Mouse (Mus musculus) Muller cell, postnatal 12 days (primary cell): ENCODE results near the gene Mccc2.
"Not testable (repeated sequence)": the region's sequence is repeated elsewhere in the genome, so short reads cannot be mapped to it uniquely, and the experiment has no call there.

Experiments used
- DNase-seq: peaks from one replicate; pipeline ENCODE4 v3.0.0-alpha.2; 2015; ENCODE audit errors: inconsistent ontology term

The Mccc2 gene

DNA sequence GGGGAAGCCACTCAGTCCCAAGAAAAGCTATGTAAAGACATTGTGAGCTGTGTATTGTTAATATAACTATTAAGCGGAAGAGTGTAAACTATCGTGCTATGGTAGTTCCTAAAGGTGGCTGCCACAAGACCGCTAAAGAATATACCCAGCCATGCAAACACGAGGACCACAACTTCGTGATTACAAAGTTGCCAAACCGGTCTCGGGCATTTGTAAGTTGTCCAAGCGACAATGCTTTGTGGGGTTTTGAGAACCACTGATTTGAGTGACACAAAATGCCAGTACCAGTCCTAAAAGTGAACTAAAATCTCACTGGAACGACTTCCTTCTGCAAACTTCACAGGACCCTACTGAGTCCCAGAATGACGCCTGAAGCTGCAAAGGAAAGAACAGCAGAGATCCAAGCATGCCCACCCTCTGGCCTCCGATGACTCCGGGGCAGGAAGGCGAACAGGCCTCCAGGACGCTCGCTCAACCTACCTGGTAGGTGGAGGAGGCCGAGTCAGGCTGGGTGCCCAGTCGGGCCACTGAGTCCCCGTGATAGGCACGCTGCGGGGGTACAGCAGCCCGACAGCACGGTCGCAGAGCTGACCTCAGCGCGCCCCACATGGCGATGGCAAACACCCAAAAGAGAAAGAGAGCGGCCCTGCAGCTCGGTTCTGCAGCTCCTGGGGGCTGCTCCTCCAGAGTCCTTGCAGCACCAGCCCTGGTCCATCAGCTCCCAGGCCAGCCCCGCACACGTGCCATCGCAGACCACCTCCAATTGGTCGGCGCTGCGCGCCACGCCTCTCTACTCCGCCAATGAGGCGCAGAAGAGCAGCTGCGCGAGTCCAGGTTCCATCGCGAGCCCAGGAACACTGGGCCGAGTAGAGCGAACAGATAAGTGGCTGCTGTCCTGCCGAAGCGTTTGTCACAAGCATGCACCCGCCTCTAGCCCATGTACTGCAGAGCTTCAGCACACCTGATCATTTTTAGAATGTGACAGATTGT lies at the start of gene Mccc2:
Gene Mccc2, minus strand, starts transcription at position 734 of the 990 bp plus-strand sequence.
- DNase-seq = peak; percentile 94

DNA sequence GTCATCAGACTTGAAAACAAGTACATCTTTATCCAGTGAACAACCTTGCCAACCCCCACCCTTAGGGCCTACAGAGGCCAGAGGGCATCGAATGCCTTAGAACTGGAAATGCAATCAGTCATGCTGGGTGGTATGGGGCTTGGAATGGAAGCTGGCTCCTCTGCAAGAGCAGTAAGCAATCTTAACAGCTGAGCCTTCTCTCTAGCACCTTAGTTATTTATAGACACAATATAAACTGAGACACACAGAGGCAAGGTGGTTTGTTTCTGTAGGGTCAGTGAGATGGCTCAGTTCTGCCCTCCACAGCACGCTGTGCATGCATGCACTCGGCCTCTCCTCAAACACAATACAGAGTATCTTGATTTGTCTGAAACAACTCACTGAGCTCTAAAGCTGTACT lies 48.5 kb upstream of the Mccc2 start:
- no peak for DNase-seq

DNA sequence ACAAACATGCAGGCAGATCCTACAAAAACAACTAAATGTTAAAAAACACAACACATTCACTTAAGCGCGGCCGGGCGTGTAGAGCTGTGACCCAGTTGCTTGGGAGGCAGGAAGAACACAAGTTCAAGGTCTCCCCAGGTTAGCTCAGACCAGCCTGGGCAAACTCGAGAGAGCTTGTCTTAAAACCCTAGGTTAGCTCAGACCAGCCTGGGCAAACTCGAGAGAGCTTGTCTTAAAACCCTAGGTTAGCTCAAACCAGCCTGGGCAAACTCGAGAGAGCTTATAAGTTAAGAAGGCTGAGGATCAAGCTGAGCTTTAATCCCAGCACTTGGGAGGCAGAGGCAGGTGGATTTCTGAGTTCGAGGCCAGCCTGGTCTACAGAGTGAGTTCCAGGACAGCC lies 42.3 kb upstream of the Mccc2 start:
- DNase-seq = not testable (repeated sequence)

DNA sequence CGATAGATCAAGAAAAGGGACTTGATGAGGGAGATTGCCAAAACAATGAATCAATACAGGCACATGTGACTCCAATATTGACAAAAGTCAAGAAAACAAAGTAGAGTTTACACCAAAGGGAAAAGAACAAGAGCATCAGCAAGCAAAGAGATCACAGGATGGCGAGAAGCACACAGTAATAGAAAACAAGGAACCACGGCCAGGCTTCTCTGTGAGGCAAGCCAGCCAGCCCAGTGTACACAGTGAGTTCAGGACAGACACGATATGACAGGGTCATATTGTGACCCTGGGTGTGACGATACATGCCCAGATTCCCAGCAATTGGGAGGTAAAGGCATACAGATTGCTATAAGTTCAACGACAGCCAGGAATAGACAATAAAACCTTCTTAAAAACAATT lies 10.6 kb upstream of the Mccc2 start:
- no peak for DNase-seq

DNA sequence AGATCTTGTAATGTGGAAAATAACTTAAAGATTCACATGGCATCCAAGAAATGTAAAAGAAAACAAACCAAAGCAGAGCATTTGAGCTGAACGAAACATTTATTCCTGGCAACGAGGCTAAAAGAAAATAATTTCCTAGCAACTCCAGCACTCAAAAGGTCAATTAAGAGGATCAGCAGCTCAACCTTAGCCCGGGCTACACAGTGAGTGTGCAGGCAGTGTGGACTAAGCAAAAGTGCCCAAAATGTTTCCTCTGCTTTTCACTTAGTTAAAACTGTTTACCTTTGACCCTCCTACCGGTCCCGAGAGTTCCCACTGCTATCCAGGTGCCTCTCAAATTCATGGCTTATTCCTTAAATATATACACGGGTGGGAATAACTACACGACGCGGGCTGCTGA lies 1.5 kb upstream of the Mccc2 start:
- no peak for DNase-seq

DNA sequence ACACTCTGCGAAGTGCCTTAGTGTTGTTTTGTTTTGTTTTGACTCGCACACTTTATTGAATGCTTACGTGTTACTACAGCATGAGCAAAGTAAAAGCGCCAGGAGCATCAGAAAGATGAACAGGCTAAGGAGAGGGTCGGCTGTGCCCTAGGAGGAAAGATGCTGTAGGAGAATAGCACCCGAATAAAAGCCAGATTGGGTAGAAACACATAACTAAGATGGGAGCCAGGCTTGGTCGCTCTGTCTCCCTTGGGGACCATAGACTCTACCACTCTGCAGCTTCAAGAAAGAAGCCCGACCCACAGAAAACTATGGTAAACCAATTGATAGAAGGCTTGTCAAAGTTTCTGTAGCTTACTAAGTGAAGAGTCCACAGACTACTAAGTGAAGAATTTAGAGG lies 498 bp upstream of the Mccc2 start:
- DNase-seq = no peak

DNA sequence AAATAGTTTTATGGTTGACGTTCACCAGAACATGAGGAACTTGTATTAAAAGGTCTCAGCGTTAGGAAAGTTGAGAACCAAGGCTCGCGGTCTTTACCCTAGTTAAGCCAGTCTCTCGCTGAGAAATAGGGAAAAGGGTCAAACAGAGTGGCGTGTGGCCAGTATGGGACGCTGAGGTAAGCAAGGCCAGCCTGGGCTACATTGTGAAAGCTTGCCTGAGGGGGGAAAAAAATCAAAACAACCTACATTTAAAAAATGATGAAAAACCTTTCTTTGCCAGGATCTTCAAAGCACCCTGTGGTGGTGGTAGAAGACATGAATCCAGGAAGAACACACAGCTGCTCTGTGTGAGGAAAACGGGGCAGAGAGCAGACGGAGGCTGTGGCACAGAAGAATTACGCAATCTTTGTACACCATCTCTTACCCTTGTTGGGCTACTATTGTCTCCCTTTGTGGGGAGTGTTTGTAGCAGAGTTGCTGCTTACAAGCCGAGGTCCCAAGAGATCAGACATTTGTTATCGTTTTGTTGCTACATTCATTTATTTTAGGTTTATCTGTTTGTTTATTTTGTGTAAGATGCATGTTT lies 9.4 kb downstream of the Mccc2 start:
- no peak for DNase-seq

DNA sequence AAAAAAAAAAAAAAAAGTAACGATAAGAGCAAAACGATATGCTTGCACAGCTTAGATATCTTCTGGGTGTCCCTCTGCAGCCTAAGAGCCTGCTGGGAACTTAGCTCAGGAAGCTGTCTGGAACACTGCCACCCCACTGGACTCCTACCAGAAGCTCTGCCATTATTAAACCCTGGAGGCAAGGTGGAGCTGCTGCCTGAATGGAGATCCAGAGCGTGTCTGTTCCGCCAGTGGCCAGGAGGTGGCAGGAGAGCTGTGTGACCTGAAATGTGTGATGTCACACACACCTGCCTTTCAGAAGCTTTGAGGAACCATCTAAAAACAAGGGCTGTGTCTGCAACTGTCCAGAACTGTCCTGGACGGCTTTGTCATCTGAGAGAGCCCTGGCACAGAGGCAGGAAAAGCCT lies 13.6 kb downstream of the Mccc2 start:
- peak; percentile 72 for DNase-seq

DNA sequence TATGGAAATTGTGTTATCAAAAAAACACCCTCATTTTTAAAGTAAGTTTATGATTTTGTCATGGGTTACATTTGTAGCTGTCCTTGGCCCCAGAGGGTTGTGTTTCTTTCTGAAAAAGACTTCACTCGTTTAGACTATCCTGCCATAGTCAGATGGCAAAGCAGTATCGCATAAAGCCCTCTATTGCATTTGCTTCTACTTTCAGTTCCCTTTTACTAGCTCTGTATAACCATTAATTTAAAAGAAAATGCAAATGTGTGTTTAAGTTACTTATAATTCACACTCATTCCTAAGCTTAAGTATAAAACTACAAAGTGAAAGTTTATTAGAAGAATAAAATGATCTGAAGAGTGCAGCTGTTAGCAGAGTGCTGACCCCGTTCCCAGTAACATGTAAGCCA lies 16.4 kb downstream of the Mccc2 start:
- DNase-seq = no peak

DNA sequence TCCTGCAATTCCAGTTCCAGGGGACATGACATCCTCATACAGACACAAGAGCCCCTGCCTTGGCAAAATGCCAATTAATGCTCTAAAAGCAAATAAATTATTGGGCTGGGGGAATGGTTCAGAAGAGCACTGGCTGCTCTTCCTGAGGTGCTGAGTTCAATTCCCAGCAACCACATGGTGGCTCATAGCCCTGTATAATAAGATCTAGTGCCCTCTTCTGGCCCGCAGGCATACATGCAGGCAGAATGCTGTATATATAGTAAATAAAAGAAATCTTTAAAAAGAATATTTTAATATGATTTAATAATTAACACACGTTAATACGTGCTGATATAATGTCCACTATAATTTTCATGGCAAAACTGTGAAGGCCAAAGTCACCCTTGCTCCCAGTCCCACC lies 17.3 kb downstream of the Mccc2 start:
- DNase-seq = no peak

DNA sequence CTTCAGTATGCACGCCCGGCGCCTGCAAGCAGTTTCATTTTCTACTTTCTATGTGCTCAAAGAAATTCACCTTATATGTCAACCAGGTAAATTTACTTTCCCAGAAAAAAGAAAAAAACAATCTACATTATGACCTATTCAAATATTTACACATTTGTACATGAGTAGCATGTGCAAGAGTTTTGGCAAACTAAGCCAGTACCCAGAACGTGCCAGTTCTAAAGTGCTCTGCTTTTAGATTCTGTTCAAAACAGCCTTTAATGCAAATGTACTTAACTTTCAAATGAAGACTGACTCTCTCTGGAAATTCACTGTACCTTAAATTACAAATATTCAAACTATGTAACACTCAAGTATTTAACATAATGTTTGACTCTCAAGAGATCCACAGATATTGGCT lies 25.8 kb downstream of the Mccc2 start:
- no peak for DNase-seq

DNA sequence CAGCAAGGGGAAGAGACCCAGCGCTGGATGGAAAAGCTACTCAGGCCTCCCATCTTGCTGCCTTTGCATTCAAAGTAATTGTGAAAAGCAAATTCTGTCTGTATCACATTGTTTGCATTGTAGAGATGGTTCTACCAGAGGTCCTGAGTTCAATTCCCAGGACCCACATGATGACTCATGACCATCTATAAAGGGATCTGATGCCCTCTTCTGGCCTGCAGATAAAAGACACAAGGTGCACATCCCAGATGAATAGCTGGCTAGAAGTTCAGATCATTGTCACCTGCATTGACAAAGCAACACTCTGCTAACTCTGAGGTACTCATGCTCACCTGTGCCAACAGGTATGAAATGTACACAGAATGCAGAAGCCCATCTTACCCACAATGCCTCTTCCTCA lies 32.1 kb downstream of the Mccc2 start:
- DNase-seq = no peak

DNA sequence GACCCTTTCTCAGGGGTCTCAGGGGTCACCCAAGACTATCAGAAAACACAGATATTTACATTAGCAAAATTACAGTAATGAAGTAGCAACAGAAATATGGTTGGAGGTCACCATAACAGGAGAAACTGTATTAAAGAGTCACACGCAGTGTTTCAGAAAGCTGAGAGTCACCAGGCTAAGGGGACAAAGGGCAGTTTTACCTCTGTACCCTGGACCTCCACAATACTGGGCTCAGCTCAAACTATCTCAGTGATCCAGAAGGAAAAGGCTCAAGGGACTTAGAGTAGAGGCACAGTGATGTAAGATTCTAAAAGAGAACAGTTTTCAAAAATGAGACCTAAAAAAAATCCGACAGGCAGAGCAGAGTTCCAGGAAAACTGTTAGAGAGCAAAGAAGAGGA lies 36.0 kb downstream of the Mccc2 start:
- no peak for DNase-seq

DNA sequence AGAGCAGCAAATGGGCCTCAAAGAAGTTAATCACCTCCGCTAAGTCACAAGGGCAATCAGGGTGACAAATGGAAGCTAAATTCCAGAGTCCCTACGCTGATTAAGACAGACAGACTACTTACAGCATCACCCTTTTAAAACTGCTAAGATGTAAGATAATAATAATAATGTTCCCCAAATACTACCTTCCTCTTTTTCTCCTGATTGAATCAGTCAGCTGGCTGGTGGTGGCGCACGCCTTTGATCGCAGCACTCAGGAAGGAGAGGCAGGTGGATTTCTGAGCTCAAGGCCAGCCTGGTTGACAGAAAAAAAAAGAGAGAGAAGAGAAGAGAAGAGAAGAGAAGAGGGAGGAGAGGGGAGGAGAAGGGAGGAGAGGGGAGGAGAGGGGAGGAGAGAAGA lies 45.4 kb downstream of the Mccc2 start:
- no peak for DNase-seq

DNA sequence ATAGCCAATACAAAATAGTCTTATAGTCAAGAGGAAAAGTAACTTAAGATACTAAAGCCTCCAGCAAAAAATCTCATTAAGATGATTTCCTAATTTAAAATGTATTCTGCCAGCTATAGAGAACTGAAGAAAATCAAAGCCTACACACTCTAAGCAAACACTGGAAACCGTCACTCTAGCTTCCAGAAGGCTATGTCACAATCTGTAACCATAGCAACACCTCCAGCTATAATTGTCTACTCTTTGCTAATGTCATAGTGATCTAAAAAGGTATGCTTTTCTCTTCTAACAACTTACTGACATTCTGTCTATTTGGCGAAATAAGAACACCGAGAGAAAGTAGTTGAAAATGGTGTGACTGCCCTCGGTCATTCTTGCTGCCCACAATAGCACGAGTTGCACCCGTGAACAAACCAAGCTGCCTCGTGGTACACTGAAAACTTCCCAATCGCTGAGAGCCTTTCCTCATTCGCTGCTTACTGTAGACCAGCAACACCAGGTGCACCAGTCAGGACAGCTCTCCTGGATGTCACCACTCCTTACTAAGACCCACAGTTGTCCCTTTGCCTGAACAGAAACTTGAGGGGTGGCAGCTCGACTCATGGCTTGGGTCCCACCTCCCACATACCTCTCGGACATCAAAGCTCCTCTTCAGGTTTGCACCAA lies 48.3 kb downstream of the Mccc2 start:
- DNase-seq = no peak

DNA sequence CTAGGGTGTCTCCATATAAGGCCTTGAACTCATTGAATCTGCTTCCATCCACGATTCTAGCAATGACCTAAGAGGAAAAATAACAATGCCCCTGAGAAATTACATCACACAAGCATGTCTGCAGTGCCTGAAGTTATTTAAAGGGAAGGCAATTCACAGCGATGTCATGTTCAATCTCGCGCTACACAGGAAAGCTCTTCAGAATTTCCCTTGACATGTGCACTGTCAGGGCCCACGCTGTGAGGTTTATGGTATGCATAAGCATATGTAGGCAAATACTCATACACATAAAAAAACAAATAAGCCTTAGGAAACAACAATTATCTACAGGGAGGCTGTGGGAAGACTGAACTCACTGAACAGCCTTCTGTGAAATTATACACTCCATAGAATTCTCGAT lies 51.6 kb downstream of the Mccc2 start:
- peak; percentile 9 for DNase-seq

DNA sequence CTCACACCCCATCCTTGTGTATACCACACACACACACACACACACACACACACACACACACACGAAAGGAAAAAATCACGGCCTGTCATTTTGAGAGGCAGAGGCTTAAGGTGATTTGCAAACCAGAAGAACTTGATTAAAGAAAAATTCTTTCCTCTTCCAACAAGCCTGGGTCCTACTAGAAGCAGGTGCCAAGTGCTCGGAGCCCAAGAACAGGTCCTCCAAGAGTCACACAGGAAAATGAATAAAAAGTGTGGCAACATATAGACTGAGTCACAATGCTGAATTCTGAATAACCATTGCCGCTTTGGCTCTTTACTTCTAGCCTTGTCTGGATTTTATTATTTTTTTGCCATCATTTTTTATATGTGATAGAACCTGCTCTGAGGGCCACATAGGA lies 53.8 kb downstream of the Mccc2 start:
- no peak for DNase-seq

DNA sequence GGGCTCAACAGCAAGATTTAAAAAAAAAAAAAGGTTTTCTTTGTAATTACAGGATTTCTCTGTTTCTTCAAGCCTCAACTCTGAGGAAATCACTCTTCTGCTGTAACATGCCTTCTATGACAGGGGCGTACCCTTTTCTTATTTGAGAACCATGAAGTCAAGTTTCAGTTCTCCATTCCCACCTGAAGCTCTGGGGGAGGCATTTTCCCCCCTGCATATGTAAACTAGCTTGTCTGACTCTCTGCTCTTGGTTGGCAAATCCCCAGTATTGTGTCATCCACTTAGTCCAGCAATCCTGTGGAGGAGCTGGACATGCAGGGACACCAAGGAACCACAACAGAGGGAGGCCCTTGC lies 59.9 kb downstream of the Mccc2 start:
- DNase-seq = no peak

DNA sequence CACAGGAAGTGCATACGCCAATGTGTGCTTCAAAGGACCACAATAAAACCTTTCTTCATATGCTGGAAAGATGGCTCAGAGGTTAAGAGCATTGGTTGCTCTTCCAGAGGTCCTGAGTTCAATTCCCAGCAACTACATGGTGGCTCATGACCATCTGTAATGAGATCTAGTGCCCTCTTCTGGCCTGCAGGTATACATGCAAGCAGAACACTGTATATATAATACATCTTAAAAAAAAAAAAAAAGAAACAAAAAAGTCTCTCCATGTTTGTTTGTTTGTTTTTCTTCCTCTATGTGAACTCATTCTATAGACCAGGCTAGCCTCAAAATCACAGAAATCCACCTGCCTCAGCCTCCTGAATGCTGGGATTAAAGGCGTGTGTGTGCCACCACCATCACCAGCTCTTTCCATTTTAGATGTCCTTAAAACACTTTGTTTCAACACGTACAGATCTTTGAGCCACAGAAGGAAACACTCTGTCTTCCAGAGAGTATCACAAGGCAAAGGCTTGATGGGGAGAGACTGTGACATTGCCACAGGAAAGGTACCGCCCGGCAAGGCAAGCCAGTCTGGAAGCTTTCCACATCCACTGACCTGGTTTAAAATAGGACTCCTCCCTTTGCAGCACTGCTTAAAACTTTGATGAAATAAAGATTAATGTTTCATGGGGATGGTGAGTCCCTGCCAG lies 60.4 kb downstream of the Mccc2 start:
- no peak for DNase-seq

DNA sequence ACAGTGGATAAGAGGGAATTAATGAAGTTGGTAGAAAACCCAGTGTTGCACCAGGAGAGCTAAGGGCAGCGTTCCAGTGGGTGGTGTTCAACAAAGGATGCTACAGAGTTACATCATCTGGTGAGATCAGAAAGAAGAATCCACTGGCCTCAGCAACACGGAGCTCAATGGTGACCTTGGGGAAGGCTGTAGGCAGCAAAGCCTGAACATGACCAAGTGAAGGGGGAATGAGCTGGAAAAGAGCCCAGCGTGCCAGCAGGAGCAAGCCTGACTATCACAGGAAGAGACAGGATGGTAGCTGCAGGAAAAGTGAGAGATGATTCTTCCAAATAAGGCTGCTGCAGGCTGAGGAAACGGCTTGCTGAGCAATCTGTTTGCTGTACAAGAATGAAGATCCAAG lies 68.0 kb downstream of the Mccc2 start:
- DNase-seq = peak; percentile 65

DNA sequence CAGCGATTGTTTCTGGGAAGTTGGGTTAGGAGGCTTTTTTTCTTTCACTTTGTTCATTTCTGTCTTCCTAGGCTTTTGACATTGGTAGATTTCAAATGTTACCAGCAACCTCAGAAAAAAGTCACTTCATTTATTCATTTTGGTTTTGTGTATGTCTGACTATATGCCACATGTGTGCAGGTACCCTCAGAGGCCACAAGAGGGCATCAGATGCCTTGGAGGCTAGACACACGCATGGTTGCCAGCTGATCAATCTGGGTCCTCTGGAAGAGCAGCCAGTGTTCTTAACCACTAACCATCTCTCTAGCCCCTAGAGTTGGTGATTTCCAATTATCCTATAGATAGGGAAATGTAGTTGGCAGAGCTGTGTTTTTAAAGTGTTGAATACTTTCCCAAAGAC lies 71.9 kb downstream of the Mccc2 start:
- no peak for DNase-seq

DNA sequence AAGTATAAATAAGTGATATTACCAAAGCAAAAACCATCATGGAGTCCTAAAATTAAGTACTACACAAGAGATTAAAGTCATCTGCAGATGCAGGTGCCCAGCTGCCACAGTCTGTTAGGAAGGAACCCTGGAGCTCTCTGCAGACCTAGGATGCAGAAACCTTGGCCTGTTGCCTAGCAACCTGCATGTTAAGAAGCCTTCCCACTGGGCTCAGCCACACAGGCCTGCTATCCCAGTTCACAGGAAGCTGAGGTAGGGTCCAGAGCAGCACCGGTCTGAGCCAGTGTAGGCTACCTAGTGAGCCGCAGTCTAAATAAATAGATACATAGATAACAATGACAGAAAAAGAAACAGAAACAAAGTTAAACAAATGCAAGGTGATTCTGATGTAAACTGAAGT lies 74.8 kb downstream of the Mccc2 start:
- no peak for DNase-seq
